In the genomic region with DNA sequence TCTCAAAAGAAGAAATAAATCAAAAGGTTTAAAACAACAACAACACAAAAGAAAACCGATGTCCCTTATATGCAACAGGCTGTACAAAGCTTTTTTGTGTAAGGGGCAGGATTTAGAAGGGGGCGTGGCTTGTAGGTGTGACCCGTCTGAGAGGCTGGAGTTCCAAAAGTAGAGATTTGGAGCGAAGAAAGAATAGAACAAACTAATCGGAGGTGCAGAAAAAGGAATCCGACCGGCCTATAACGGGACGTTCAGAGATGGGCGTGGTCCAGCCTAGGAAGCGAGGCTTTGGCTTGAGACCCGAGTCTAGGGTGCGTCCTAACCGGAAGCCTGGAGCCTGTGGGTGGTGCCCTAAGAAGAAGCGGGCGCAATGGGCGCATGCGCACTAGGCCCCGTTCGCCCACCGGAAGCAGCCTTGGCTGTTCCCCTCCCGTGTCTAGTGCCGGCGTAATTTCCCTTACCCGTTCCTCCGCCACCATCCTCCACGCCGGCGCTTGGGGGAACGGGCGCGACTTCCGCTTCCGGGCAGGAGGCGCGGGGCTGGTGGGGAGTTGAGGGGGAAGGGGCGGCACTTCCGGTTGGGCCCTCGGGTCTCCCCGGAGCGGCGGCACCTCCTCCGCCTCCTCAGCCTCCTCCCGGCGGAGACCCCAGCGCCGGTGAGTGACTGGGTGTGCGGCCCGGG, we compare ENCODE assay signal across 8 mouse cellular contexts. TPM values are rescaled to one million over a fixed set of nuclear protein-coding genes. Genes with fewer than 3 reads are reported as not detected.
DNase-seq lines count a peak whose midpoint lies in the region; ATAC-seq and TF ChIP-seq lines count a peak whose summit lies in the region.

A gene (plus strand): TSS at position 377 of the 682 bp plus-strand sequence.
A gene (plus strand): TSS at position 554 of the 682 bp plus-strand sequence.

- peak within 1 kb of the TSS; percentile 39 for H3K4me3 ChIP-seq in cortical plate, adult 2 months (ENCODE audit: insufficient read depth, low read length)

- peak; percentile 87 for ATAC-seq in activated CD4-positive, CD25-positive, alpha-beta regulatory T cell, adult 4 months
- peak; percentile 79 for ATAC-seq in megakaryocyte progenitor cell, adult 5-6 weeks (replicated peaks; ENCODE audit: poor library complexity)

- H3K27ac ChIP-seq in cortical plate, adult 2 months (ENCODE audit: insufficient read depth, low read length), result peak within 1 kb of the TSS; percentile 92

- peaks cover 1% of the 10 kb centered on the region; the same call in 1 of the 2 replicates for H3K4me1 ChIP-seq in cortical plate, adult 2 months (ENCODE audit: control insufficient read depth, insufficient read depth, low read length)

- DNase-seq in gastrocnemius, adult 8-10 months (ENCODE audit: low spot score in 2 of 2), result peak; percentile 98 to 99
- peak; percentile 100 for DNase-seq in induced T-regulatory cell, adult 2 months (ENCODE audit: low read depth)
- peak; percentile 98 to 99 for DNase-seq in left cerebral cortex, adult 9 months (ENCODE audit: low spot score in 2 of 2)
- DNase-seq in right cerebral cortex, postnatal 14 days, result peak; percentile 100
- peak; percentile 97 to 99 for DNase-seq in urinary bladder, postnatal 36 days (ENCODE audit: low spot score in 2 of 2)

- TF ChIP-seq CTCF in cortical plate, adult 2 months (IDR thresholded peaks at IDR 0.05; ENCODE audit: extremely low read depth, insufficient read depth, low read length), result no peak

- TF ChIP-seq POLR2A in cortical plate, adult 2 months (IDR thresholded peaks at IDR 0.05; ENCODE audit: extremely low read depth, insufficient read depth, low read length), result peak; percentile 66

RNA-seq across cellular contexts. Expression of the first gene that starts in this region (rescaled TPM):
- polyA plus RNA-seq in activated CD4-positive, CD25-positive, alpha-beta regulatory T cell, adult 4 months (2017; shearing (Covaris generic)), result 1 to 10 TPM; 3.5 to 5.3 TPM
- polyA plus RNA-seq in cortical plate, adult 2 months (2012; rRNA removed), result 28.7 and 30.0 TPM in 2 replicates
- total RNA-seq in gastrocnemius, adult 8-10 months (2022), result 10 to 100 TPM; 12.4 to 16.3 (median 13.7) TPM
- 13.2 and 14.5 TPM in 2 replicates for total RNA-seq in megakaryocyte progenitor cell, adult 5-6 weeks (2015)
- total RNA-seq in megakaryocyte progenitor cell, adult 5-6 weeks (2017), result 12.4 and 14.4 TPM in 2 replicates

RNA-seq across cellular contexts. Expression of the second gene that starts in this region (rescaled TPM):
- under 1 TPM in 1 of 2 experiments, not detected in 1; 0.60 TPM for polyA plus RNA-seq in activated CD4-positive, CD25-positive, alpha-beta regulatory T cell, adult 4 months (2017; shearing (Covaris generic))
- 68.6 and 70.2 TPM in 2 replicates for polyA plus RNA-seq in cortical plate, adult 2 months (2012; rRNA removed)
- not detected for total RNA-seq in gastrocnemius, adult 8-10 months (2022)
- 0.57 TPM in 1 of 2 replicates, not detected in the other for total RNA-seq in megakaryocyte progenitor cell, adult 5-6 weeks (2015)
- 0.21 TPM in 1 of 2 replicates, not detected in the other for total RNA-seq in megakaryocyte progenitor cell, adult 5-6 weeks (2017)

Comparison
In these comparisons a context has a peak if more than half of its experiments do, and no peak if none do; other contexts are left out.
1. Peak in every context shown above with its lines: DNase-seq, ATAC-seq, H3K4me3 ChIP-seq and H3K27ac ChIP-seq.
2. RNA of the second gene that starts in this region (polyA plus RNA-seq): 68.6 to 70.2 TPM in cortical plate, adult 2 months; 0.60 TPM in activated CD4-positive, CD25-positive, alpha-beta regulatory T cell, adult 4 months; every median in the first group is over 10 times any median in the second.